Mouse (Mus musculus) Patski (cell line): Measurements from ENCODE around the gene Cacna1d. TPM values are rescaled to one million over a fixed set of nuclear protein-coding genes. Genes with fewer than 3 reads are reported as not detected.

Experiments
- ATAC-seq: fragments of 100-300 bp; one replicate; pipeline ENCODE4 v1.8.0; 2021
- CTCF ChIA-PET: fragments of 350-600 bp; sonication (Branson Sonifier 250); formaldehyde crosslinking; loops from one replicate; lab custom pipeline; 2022; ENCODE audit warnings: inconsistent platforms; lab: Charles Lee
- POLR2A ChIA-PET: fragments of 350-600 bp; sonication (Branson Sonifier 250); formaldehyde crosslinking; loops from one replicate; lab custom pipeline; 2022; ENCODE audit warnings: antibody characterized with exemption, inconsistent platforms; lab: Charles Lee
- DNase-seq: peaks from one replicate; pipeline ENCODE4 v3.0.0-alpha.2; 2011; ENCODE audit warnings: low read depth, low spot score
- H3K27me3 ChIP-seq: fragments of 371-371 bp; one replicate; pipeline ENCODE4 v1.5.1; 2021
- CTCF ChIP-seq: fragments of 100-300 bp; IDR thresholded peaks from one replicate; pipeline ENCODE4 v1.5.1; 2021
- in situ Hi-C: fragments of 300-500 bp; cut with MboI; formaldehyde crosslinking; loops from 3 replicates; pipeline ENCODE4 v1.11.1; 2018; ENCODE audit warnings: low pct_unique_long_range_greater_than_20kb, mixed read lengths
- polyA plus RNA-seq: library from polyadenylated mRNA; unstranded; gene quantifications from one replicate; pipeline ENCODE4 v1.2.3, GENCODE M21; 2021

Cacna1d gene
- polyA plus RNA-seq, 1 experiment from 2014 or later, result 0.05 TPM

DNA sequence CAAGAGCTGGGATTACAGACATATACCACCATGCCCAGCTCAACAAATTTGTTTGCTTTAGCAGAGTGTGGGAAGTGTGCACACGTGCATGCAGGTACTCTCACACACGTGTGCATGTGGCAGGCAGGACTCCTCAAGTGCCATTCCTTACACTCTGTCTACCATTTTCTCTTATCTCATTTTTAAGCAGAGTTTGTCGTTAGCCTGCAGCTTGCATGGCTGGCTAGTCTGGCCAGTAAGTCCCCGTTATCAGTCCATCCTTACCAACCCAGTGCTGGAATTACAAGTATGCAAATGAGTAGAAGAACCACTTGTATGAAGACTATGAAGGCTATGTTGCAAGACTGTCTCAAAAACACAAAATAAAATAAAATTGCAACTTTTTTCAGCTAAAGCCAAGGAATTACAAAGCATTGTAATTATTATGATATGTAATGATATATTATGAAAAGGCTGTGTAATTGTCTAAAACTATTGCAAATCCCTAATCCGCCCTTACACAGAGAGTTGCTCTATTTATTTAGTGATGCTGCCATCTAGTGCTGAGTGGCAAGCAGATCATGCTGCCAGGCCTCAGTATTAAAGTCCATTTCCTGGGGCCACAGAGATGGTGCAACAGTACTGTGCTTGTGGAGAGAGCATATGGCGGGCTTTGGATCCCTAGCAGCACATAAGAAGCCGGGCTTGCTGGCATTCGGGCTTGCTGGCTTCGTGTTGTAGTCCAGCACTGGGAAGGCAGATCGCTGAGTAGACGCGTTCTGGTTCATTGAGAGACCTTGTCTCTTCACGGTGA is 24.9 kb upstream of the Cacna1d start:
- in situ Hi-C loops, result no loop called here
- DNase-seq, result no peak
- ChIA-PET POLR2A (no interaction called here), CTCF (interaction anchor here (1.1 kb wide), 1 partner anchor 56 kb away, joined by 4 read pairs; no protein-coding TSS in a partner anchor)
- no peaks in the 10 kb centered on the region for H3K27me3 ChIP-seq
- ATAC-seq, result peak; percentile 62
- peak; percentile 78 for TF ChIP-seq CTCF

DNA sequence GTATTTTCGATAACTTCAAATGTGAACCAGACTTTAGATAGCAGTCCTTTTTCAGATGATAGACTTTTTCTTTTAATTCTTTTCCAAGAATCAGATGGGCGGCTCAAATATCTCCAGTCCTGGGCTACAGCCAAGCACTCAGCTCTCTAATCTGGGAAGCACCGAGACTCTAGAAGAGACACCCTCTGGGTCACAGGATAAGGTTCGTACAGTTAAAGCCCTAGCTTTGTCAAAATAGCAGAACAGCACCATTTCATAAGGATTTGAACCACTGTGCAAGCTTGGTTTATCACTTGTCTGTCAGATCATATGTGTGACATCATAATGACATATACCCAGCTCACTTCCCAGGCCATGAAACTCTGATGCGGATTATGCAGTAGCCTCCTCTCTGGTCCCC is 21.6 kb upstream of the Cacna1d start:
- DNase-seq, result no peak
- no peak for TF ChIP-seq CTCF
- CTCF ChIA-PET, result interaction anchor here (0.8 to 1.8 kb wide), 7 partner anchors 9 to 376 kb away, joined by 3 to 4 read pairs (median 3); no protein-coding TSS in a partner anchor
- no peaks in the 10 kb centered on the region for H3K27me3 ChIP-seq
- POLR2A ChIA-PET, result interaction anchor here (0.6 kb wide), 1 partner anchor 17 kb away, joined by 3 read pairs; no protein-coding TSS in a partner anchor
- no peak for ATAC-seq
- in situ Hi-C loops, result no loop called here

DNA sequence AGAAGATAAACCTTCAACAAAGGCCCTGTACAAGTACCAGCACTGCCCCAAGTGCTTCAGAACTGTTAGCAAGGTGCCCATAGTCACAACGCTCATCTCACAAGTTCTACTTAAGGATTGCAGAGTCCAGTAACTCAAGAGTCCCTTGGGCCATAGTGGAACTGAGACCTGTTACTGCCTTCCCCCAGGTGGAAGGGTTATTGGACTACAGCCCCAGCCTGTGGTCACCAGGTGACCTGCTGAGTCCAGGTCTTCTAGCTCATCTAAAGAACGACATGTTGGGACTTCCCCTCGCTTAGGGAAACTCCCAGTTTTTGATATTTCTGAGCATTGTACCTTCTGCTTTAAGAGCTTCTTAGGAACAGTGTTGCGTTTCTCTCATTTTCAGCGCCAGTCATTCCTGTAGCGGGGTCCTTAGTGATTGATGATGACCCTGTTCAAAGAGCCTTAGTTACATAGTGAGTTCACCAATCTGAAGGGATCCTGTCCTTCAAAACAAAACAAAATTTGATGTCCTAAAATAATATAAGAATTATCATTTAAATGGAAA is 19.0 kb upstream of the Cacna1d start:
- in situ Hi-C loops, result no loop called here

GRCm38 (mm10) chr14:30504990-30505389 is 13.7 kb upstream of the Cacna1d start:
- ChIA-PET POLR2A (no interaction called here), CTCF (no interaction called here)
- ATAC-seq (no peak), DNase-seq (no peak)
- TF ChIP-seq CTCF, result no peak
- in situ Hi-C loops, result no loop called here
- no peaks in the 10 kb centered on the region for H3K27me3 ChIP-seq

More for the DNA sequence above, 19.0 kb upstream of the Cacna1d start:
- no peaks in the 10 kb centered on the region for H3K27me3 ChIP-seq
- ChIA-PET POLR2A (no interaction called here), CTCF (interaction anchor here (0.9 to 1.8 kb wide), 2 partner anchors 13 kb away, joined by 3 to 6 read pairs; no protein-coding TSS in a partner anchor)
- no peak for DNase-seq
- ATAC-seq, result no peak
- TF ChIP-seq CTCF, result no peak

- ChIA-PET CTCF (interaction anchor here (1.3 to 1.4 kb wide), 2 partner anchors 11 to 12 kb away, joined by 3 read pairs; no protein-coding TSS in a partner anchor), POLR2A (interaction anchor here (0.6 kb wide), 1 partner anchor 13 kb away, joined by 3 read pairs; no protein-coding TSS in a partner anchor)
- DNase-seq (no peak), ATAC-seq (no peak)
- no peaks in the 10 kb centered on the region for H3K27me3 ChIP-seq
- TF ChIP-seq CTCF, result no peak
- in situ Hi-C loops, result no loop called here
Measured at GRCm38 (mm10) chr14:30498202-30498601, 6.9 kb upstream of the Cacna1d start.

GRCm38 (mm10) chr14:30494998-30495397 is 3.7 kb upstream of the Cacna1d start:
- in situ Hi-C loops, result no loop called here
- ChIA-PET POLR2A (no interaction called here), CTCF (interaction anchor here (1.3 kb wide), 1 partner anchor 15 kb away, joined by 3 read pairs; no protein-coding TSS in a partner anchor)
- no peak for ATAC-seq
- DNase-seq, result no peak
- H3K27me3 ChIP-seq, result no peaks in the 10 kb centered on the region
- TF ChIP-seq CTCF, result no peak

GRCm38 (mm10) chr14:30493276-30493675 is 2.0 kb upstream of the Cacna1d start:
- in situ Hi-C loops, result no loop called here
- no peaks in the 10 kb centered on the region for H3K27me3 ChIP-seq
- CTCF ChIA-PET, result interaction anchor here (1.3 kb wide), 1 partner anchor 19 kb away, joined by 4 read pairs; no protein-coding TSS in a partner anchor
- DNase-seq (no peak), ATAC-seq (no peak)
- POLR2A ChIA-PET, result interaction anchor here (1.4 kb wide), 1 partner anchor 13 kb away, joined by 7 read pairs; the partner anchor contains the start of gene Dcp1a
- TF ChIP-seq CTCF, result no peak

DNA sequence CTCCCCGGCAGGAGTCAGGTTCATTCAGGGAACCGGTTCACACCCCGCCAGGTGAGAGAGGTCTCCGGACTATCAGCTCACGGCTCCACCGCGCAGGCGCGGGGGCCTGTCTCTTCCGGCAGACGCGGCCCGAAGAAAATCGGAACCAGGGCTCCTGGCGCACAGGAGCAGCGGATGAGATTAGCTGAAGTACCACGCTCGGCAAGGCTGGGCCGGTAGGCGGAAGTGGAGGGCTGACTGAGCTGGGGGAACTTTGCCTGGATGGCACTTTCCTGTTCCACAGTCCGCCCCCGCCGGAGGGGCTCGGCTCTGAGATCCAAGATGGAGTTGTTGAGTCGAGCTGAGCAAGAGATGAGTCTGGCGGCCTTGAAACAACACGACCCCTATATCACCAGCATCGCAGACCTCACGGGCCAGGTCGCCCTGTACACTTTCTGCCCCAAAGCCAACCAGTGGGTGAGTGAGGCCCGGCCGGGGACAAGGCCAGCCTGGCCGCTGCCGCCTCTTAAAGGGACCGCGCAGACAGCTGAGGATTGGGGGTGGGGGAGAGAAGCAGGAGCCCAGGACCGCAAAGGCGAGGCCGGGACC is 11.8 kb downstream of the Cacna1d start, which contains the start of gene Dcp1a:
Gene Dcp1a, plus strand, starts transcription at position 175 of the 588 bp plus-strand sequence.
- no peaks in the 10 kb centered on the region for H3K27me3 ChIP-seq
- ATAC-seq (peak; percentile 97), DNase-seq (peak; percentile 75)
- POLR2A ChIA-PET, result interaction anchor here (2.0 kb wide), 1 partner anchor 14 kb away, joined by 7 read pairs; no protein-coding TSS in a partner anchor
- in situ Hi-C loops, result loop anchor here (10.0 kb wide), 1 partner anchor 495 kb away; no protein-coding TSS in a partner anchor
- CTCF ChIA-PET, result interaction anchor here (1.3 kb wide), 1 partner anchor 59 kb away, joined by 3 read pairs; no protein-coding TSS in a partner anchor
- TF ChIP-seq CTCF, result no peak

- peaks cover 15% of the 10 kb centered on the region for H3K27me3 ChIP-seq
- DNase-seq, result no peak
- in situ Hi-C loops, result loop anchor here (10.0 kb wide), 1 partner anchor 490 kb away; no protein-coding TSS in a partner anchor
- TF ChIP-seq CTCF, result no peak
- ATAC-seq, result no peak
- ChIA-PET POLR2A (no interaction called here), CTCF (no interaction called here)
Measured at GRCm38 (mm10) chr14:30474416-30474815, 16.8 kb downstream of the Cacna1d start.

GRCm38 (mm10) chr14:30473605-30474004 is 17.6 kb downstream of the Cacna1d start:
- H3K27me3 ChIP-seq, result peaks cover 21% of the 10 kb centered on the region
- TF ChIP-seq CTCF, result no peak
- POLR2A ChIA-PET, result no interaction called here
- in situ Hi-C loops, result loop anchor here (10.0 kb wide), 1 partner anchor 489 kb away; no protein-coding TSS in a partner anchor
- DNase-seq (no peak), ATAC-seq (no peak)
- CTCF ChIA-PET, result no interaction called here
